Mouse (Mus musculus): Measurements from ENCODE around the gene Ctnnd2.

The Ctnnd2 gene

DNA sequence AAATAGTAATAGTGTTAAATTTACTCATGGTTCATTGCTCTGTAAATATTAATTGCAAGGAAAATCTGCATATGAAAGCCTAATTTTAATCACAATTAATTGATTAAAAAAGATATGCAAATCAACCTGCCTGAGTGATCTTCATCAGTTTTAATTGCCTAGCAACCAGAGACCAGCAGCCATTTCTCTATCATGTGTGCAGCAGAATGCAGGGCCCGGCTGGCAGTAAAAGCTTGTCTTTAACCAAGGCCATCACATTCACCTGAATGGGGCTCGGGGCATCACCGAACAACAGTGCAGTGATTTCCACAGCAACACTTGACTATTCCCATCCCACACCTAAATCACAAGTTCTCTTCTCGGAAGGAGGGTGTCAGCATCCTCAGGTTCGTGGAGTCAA is 553.7 kb downstream of the Ctnnd2 start:
- no peak for DNase-seq

GRCm38 (mm10) chr15:30738178-30738577 is 565.8 kb downstream of the Ctnnd2 start:
- DNase-seq: no peak

DNA sequence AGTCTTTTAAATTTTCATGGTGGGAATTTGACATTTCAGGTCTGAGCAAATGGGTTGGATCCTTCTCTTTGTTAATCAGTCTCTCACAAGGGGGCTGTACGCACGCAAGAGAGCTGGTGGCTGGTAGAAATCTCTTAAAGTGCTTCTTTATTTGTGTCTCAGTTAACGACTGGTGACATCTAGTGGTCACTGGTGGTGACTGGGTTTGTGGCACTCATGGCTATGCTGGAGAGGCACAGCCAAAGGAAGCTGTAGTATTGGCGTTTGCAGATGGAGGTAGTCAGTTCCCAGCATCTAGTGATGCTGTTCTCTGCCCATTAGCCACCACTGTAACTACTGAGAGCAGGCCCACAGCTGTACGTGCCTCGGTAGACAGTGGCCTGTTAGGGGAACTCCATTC is 568.3 kb downstream of the Ctnnd2 start:
- DNase-seq: peak; percentile 71 to 86

DNA sequence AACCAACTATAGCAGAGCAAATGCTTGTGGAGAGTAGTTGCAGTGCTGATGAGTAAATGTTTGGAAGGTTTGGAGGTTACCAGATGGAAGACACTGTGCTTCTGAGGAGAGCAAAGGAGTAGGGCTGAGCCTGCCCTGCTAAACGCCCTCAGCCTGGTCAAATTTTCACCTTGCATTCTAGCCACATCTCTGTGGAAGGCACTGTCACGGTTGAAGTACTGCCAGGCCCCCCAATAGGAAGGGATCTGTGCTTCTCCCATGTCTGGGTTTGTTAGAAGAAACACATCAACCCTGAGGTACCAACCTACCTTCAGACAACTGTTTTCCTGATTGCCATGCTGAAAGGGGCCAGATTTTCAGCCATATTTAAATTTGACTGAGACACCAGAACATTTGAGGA is 585.6 kb downstream of the Ctnnd2 start:
- DNase-seq: peak; percentile 21 to 50

- DNase-seq: no peak
Measured at GRCm38 (mm10) chr15:30762211-30762610, 589.8 kb downstream of the Ctnnd2 start.

GRCm38 (mm10) chr15:30762695-30763285 is 590.4 kb downstream of the Ctnnd2 start:
- no peak for DNase-seq

GRCm38 (mm10) chr15:30776931-30777330 is 604.5 kb downstream of the Ctnnd2 start:
- DNase-seq: no peak

- DNase-seq: no peak
Measured at GRCm38 (mm10) chr15:30777801-30778200, 605.4 kb downstream of the Ctnnd2 start.

GRCm38 (mm10) chr15:30779903-30780302 is 607.5 kb downstream of the Ctnnd2 start:
- no peak for DNase-seq

GRCm38 (mm10) chr15:30780977-30781376 is 608.6 kb downstream of the Ctnnd2 start:
- no peak for DNase-seq

- no peak for DNase-seq
Measured at GRCm38 (mm10) chr15:30785706-30786320, 613.4 kb downstream of the Ctnnd2 start.

DNA sequence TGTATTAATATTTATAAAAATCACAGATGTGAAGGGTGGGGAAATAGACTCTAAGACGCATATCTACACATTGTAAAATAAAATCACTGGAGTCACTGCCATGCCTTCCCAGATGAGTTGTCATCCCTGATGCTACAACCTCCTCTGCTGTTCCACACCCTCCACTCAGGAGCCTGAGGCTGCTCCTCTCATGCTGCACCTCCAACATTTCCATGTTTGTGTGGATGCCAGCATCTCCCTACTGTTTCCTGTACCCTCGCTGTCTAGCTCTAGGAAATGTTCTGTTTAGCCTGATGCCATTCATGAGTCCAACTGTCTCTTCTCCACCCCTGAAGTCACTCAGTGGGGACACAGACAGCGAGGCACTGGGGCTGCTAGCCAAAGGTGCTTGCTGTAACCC is 620.9 kb downstream of the Ctnnd2 start:
- peak; percentile 33 to 34 for DNase-seq

- peak in 1 of 2 experiments; percentile 37 for DNase-seq
Measured at GRCm38 (mm10) chr15:30795723-30796122, 623.3 kb downstream of the Ctnnd2 start.

- DNase-seq: no peak
Measured at GRCm38 (mm10) chr15:30827424-30828263, 655.3 kb downstream of the Ctnnd2 start.

DNA sequence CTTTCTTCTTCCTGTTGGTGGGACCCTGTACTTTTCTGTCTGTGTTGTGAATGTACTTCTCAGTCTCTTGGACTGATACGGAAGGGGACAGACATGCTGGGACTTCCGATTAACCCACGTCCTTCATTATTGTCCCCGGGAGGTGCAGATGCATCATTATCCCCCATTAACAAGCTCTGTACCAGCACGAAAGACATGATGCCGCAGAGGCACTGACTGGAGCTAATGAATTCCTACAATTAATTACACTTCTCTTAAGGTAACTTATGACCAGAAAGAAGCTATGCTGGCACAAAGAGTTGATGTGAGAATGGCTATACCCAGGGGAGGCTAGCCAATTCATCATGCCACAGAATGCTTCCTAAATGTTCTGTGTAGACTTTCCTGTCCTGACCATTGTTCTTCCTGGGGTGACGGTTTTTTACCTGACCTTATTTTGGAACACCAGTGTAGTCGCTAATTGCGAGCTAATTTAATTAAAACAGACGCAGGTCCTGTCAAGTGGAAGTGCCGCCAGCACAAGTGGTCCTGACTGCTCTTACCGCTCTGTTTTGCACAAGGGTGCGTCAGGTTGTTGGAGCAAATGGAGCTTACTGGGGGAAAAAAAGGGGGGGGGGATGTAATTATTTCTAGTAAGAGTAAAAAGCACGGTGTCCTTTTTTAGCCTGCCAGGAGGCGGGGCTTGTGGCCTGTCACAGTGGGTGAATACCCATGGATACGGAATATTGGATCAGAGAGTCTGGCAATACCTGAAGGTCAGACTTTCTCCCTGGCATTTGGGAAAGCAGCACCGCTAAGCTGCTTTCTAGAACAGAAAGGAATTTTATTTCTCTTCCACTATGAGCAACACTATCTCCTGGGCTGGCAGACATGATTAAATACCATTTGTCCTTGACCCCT is 685.1 kb downstream of the Ctnnd2 start:
- peak in 1 of 2 experiments; percentile 25 for DNase-seq

GRCm38 (mm10) chr15:30867429-30867828 is 695.0 kb downstream of the Ctnnd2 start:
- no peak for DNase-seq

DNA sequence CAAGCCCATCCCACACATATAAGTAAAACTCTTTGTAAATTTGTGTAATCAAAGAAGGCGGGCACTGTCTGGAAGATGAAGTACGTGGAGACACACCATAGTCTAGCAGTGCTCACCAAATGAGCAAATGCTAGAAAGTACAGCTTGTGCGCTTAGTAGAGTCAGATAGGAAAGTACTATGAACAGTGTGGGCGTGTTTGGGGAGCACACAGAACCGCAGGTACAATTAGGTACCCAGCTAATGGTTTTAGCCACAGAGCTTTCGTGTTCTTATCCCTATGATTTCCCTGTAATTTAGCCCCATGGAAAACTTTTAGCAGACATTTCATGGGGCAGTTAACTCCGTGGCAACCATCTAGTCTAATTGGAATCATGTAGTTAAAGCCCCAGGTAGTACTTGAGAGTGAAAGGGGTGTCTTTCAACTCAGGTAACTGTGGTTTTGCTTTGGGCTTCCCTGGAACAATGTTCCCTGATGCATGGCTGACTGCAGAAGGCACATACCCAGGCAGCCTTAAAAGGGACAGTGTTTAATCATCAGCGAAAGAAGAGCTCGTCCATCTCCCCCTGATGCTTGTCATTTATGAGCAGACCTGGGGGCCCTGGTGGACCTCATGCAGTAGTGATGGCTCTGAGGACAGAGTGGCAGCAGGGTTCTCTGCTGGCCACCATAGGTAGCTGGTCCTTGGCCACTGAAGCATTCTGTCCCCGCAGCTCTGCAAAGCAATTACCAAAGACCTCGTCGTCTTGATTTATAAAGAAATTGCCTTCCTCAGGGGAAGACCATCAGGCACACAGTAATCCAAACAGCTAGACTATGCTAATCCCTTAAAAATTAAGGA is 697.5 kb downstream of the Ctnnd2 start:
- DNase-seq: peak; percentile 33 to 36

- DNase-seq: no peak
Measured at GRCm38 (mm10) chr15:30875523-30875922, 703.1 kb downstream of the Ctnnd2 start.

- DNase-seq: no peak
Measured at GRCm38 (mm10) chr15:30884692-30885334, 712.4 kb downstream of the Ctnnd2 start.

- peak; percentile 76 to 80 for DNase-seq
Measured at GRCm38 (mm10) chr15:30885410-30885809, 713.0 kb downstream of the Ctnnd2 start.

DNA sequence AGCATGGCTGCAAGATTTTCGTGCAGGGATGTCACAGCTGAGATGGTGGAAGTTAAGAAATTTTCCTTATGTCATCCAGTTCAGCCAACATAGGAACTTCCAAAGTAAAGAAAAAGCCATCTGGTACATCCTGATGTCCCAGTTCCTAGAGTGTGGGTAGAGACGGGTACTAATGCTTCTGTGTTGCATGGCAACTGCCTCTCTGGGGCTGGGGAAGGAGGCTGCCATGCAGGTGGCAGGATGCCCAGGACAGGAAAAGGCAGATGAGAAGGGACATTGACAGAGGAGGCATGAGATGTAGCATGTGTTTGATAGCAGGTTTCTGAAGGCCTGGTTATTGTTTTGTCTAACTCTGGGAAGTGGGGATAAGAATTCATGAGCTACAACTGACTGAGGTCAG is 715.2 kb downstream of the Ctnnd2 start:
- DNase-seq: peak; percentile 55 to 70
